Mouse (Mus musculus) stomach, postnatal 0 days (tissue): ENCODE results near the gene Clec4g.

ENCODE experiments used
- CTCF ChIP-seq: IDR thresholded peaks from 2 replicates; pipeline ENCODE4 v1.5.1; 2016; ENCODE audit warnings: antibody characterized with exemption, low read depth, mild to moderate bottlenecking, moderate library complexity
- EP300 ChIP-seq: optimal IDR thresholded peaks from 2 replicates; pipeline ENCODE3; 2016; ENCODE audit warnings: antibody characterized with exemption

GRCm38 (mm10) chr8:3678831-3679230 lies 41.6 kb downstream of the Clec4g start:
- TF ChIP-seq CTCF (no peak), EP300 (no peak)
